Mouse (Mus musculus): ENCODE measurements around the gene Nr3c2. TPM values are rescaled to one million over a fixed set of nuclear protein-coding genes. Genes with fewer than 3 reads are reported as not detected.

Gene Nr3c2
- polyA plus RNA-seq, 1 experiment from 2014 or later = 1.2 TPM

DNA sequence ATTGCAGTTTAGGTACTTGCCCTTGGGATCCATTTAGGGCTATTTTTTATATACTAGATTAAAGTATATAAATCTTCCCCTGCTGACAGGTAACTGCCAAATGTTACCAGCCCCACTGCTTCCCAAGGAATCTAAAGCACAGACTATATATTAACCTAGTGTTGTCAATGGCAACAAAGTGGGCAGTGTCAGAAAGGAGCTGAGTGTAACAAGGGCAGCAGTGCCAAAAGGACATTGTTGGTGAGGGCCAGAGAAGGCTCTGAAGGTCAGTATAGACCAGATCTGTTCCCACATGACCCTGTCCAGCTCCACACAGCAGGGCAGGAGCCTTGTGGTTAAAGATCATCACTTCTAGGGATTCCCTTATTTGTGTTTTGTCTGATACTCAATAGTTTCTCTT, 84.8 kb downstream of the Nr3c2 start:
- no peak for ATAC-seq
- H3K4me1 ChIP-seq = no peaks in the 10 kb centered on the region
- H3K27me3 ChIP-seq (replicated peaks) = no peaks in the 10 kb centered on the region

DNA sequence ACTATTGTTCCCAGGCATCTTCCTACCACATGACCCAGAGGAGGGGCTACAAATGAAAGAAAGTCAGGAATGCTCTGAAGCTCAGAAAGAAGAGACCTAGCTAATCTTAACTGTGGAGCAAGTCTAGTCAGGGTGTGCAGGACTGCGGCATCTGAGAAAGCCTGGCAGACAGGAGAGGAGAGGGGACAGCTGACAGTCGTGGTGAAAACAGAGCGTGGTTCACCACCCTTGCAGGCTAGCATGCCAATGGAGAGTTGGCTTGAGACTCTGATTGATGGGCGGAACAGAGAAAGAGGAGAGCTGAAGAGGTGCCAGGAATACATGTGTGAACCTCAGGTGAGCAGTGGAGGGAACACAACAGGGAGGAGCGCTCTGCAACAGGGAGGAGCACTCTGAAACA, 85.6 kb downstream of the Nr3c2 start:
- Histone ChIP-seq H3K36me3 (no peaks in the 10 kb centered on the region), H3K27me3 (replicated peaks) (no peaks in the 10 kb centered on the region), H3K27ac (no peak overlapping the region), H3K9ac (no peak overlapping the region), H3K4me2 (no peak overlapping the region), H3K4me3 (no peak overlapping the region), H3K9me3 (replicated peaks) (no peaks in the 10 kb centered on the region), H3K4me1 (no peaks in the 10 kb centered on the region)
- ATAC-seq = no peak
- 62% methylated on average over 5 of the region's 5 CpGs for WGBS (ENCODE audit: insufficient replicate concordance)

More for the DNA sequence above, 84.8 kb downstream of the Nr3c2 start:
- Histone ChIP-seq H3K9ac (no peak overlapping the region), H3K9me3 (replicated peaks) (no peaks in the 10 kb centered on the region), H3K36me3 (no peaks in the 10 kb centered on the region), H3K27ac (no peak overlapping the region), H3K4me3 (no peak overlapping the region), H3K4me2 (no peak overlapping the region)

DNA sequence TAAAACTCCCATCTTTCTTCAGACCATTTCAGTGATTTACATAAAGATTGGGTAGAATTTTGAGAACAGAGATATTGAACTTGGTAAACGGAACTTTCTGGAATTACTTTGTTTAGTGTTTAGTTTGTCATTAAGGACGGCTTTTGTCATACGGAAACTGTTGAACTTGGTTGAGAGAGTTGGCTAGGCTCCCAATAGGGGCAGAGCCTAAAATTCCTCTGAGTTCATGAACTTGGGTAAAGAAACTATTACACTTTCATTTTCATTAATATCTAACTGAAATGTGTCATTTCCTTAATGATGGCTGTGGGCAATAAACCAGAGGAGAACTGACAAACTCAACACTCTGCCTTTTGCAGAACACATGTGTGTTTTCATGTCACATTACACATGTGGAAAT, 88.6 kb downstream of the Nr3c2 start:
- Histone ChIP-seq H3K9ac (no peak overlapping the region), H3K27ac (no peak overlapping the region), H3K4me3 (no peak overlapping the region), H3K9me3 (replicated peaks) (no peaks in the 10 kb centered on the region), H3K27me3 (replicated peaks) (no peaks in the 10 kb centered on the region), H3K4me1 (no peaks in the 10 kb centered on the region), H3K36me3 (no peaks in the 10 kb centered on the region), H3K4me2 (no peak overlapping the region)
- no peak for ATAC-seq
- WGBS (ENCODE audit: insufficient replicate concordance) = 70% methylated on average over 3 of the region's 3 CpGs

DNA sequence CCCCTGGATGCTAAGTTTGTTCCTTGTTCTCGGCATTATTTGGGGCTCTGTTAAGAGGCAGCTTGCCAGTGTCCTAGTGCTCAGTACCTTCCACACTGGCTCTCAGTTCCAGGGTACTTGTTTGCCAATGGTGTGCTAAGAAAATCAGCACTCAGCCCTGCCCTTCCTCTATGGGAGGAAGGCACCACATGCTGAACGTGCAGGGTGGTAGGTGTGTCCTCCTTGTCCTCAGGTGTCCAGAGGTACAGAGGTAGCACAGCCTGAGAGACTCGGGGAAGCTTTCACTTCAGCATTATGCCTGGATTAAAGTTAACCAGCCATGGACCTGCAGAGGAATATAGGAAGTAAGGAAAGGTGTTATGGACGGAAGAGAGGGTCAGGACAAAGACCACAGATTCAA, 99.0 kb downstream of the Nr3c2 start:
- Histone ChIP-seq H3K4me3 (no peak overlapping the region), H3K9ac (no peak overlapping the region), H3K4me1 (no peaks in the 10 kb centered on the region), H3K4me2 (no peak overlapping the region), H3K27ac (no peak overlapping the region), H3K36me3 (no peaks in the 10 kb centered on the region), H3K27me3 (replicated peaks) (no peaks in the 10 kb centered on the region), H3K9me3 (replicated peaks) (no peaks in the 10 kb centered on the region)
- ATAC-seq = no peak
- 55% methylated on average over 4 of the region's 4 CpGs for WGBS (ENCODE audit: insufficient replicate concordance)

DNA sequence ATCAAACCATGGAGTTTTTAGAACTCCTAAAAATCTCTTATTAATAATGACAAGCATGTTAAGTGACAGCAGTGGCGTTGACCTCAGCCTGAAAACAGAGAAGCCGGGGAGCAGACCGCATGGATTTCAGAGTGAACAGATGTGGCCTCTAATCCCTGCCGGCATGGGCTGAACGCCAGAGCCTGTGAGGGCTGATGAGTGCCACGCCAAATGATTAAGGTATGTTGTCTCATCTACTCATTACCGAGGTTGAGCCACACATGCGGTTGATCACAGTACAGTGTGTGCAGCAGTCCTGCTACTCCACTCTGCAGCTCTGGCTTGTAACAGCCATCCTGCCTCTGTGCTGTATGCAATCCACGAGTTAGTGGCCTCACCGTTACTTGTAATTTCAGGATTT, 110.2 kb downstream of the Nr3c2 start:
- Histone ChIP-seq H3K27ac (no peak overlapping the region), H3K27me3 (replicated peaks) (no peaks in the 10 kb centered on the region), H3K36me3 (no peaks in the 10 kb centered on the region), H3K9ac (no peak overlapping the region), H3K4me3 (no peak overlapping the region), H3K4me1 (no peaks in the 10 kb centered on the region), H3K9me3 (replicated peaks) (no peaks in the 10 kb centered on the region), H3K4me2 (no peak overlapping the region)
- no peak for ATAC-seq
- WGBS (ENCODE audit: insufficient replicate concordance) = 69% methylated on average over 10 of the region's 10 CpGs

DNA sequence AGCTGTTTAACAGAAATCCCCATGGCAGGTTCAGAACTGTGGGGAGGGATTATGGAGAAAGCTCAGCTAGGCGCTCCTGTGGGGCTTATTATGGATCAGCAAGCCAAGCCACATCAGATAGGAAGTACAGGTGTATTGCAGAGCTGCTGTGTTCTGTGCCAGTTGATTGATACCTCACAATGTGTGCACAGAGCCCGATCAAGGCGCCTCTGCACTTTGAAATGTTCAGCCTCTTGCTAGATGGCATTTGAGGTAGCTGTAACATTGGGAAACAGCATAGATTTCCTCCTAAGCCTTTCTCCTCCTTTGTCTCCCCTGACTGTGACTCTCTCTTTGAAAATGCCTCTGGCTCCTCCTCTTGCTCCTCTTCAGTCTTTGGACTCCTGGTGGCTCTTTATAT, 112.7 kb downstream of the Nr3c2 start:
- H3K4me3 ChIP-seq = no peak overlapping the region
- H3K9ac ChIP-seq = no peak overlapping the region
- no peak overlapping the region for H3K27ac ChIP-seq
- ATAC-seq = no peak
- no peak overlapping the region for H3K4me2 ChIP-seq
- H3K4me1 ChIP-seq = no peaks in the 10 kb centered on the region
- no peaks in the 10 kb centered on the region for H3K36me3 ChIP-seq
- H3K9me3 ChIP-seq (replicated peaks) = no peaks in the 10 kb centered on the region
- 64% methylated on average over 3 of the region's 3 CpGs for WGBS (ENCODE audit: insufficient replicate concordance)
- H3K27me3 ChIP-seq (replicated peaks) = no peaks in the 10 kb centered on the region

DNA sequence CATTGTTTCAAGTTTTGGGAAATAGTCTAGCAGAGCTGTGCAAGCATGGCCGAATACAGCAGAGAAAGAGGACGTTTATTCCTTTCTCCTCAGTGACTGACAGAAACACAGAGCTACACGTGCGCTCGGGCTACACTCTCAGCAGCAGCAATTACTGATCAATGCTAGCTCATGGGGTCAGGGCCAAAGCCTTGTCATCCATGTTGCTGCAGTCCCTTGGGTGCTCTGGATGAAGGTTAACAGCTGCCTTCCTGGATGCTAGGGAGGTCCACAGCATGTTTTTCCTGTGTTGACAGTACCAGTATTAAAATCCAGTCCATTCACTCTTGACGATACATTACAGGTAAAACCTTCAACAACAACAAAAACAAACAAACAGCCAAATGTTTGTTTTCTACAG, 113.4 kb downstream of the Nr3c2 start:
- H3K9me3 ChIP-seq (replicated peaks) = no peaks in the 10 kb centered on the region
- no peaks in the 10 kb centered on the region for H3K36me3 ChIP-seq
- 70% methylated on average over 6 of the region's 6 CpGs for WGBS (ENCODE audit: insufficient replicate concordance)
- H3K9ac ChIP-seq = no peak overlapping the region
- no peak for ATAC-seq
- H3K4me1 ChIP-seq = no peaks in the 10 kb centered on the region
- H3K27ac ChIP-seq = no peak overlapping the region
- H3K27me3 ChIP-seq (replicated peaks) = no peaks in the 10 kb centered on the region
- no peak overlapping the region for H3K4me3 ChIP-seq
- H3K4me2 ChIP-seq = no peak overlapping the region

DNA sequence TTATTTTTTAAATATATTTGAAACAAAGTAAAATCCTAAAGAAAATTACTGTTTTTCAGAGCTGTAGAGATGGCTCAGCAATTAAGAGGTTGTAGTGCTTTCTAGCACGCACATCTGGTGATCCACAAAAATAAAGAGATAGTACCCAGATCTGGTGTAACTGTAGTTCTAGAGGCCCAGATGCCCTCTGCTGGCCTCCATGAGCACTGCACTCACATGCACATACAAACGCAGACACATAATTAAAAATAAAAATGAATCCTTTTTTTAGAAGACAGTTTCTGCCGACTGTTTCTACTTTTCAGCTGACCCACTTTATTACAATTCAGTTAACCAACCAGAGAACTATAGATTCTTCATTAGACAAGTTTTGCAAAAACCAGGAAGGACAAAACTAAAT, 117.5 kb downstream of the Nr3c2 start:
- H3K4me2 ChIP-seq = no peak overlapping the region
- no peaks in the 10 kb centered on the region for H3K36me3 ChIP-seq
- no peak for ATAC-seq
- H3K27ac ChIP-seq = no peak overlapping the region
- no peaks in the 10 kb centered on the region for H3K4me1 ChIP-seq
- H3K9ac ChIP-seq = no peak overlapping the region
- 77% methylated on average over 3 of the region's 3 CpGs for WGBS (ENCODE audit: insufficient replicate concordance)
- no peak overlapping the region for H3K4me3 ChIP-seq
- H3K9me3 ChIP-seq (replicated peaks) = no peaks in the 10 kb centered on the region
- no peaks in the 10 kb centered on the region for H3K27me3 ChIP-seq (replicated peaks)

DNA sequence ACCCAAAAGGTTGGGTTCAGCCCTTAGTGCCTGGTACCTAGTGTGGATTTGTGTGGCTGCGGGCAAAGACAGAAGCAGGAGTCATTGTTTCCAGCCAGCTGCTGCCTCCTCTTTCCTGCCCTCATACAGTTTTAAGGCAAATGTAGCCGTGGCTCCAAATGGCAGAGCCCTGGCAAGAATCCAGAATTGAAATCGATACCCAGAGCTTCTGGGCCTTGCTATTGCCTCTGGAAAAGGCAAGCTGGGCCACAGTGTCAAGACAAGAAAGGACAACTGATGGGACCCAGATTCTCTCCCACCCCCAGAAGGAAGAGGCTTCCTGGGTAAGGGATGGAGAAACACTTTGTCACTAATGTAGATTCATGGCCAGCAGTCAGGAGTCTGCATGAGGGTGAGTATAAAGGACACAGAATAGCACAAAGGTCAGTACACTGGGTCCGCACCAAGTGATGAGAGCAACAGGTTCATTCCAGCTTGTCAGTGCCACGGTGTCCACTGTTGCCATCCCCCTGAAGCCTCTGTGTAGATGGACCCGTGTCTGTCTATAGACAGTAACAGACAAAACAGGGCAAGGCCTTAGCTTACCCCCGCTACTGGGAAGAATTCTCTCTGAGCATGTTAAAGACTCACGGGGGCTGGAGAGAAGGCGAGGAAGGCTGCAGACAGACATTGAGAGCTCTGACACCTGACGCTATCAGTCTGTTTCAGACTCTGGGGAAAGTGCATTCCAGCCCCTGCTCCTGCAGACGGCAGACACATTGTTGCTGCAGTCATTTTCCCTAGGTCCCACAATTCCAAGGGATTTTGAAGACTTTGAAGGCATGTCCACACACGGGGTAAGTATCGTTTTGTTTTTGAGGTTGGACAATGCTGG, 124.8 kb downstream of the Nr3c2 start:
- no peak overlapping the region for H3K27ac ChIP-seq
- H3K36me3 ChIP-seq = no peaks in the 10 kb centered on the region
- H3K27me3 ChIP-seq (replicated peaks) = no peaks in the 10 kb centered on the region
- ATAC-seq = no peak
- no peaks in the 10 kb centered on the region for H3K4me1 ChIP-seq
- no peak overlapping the region for H3K4me3 ChIP-seq
- no peak overlapping the region for H3K9ac ChIP-seq
- 68% methylated on average over 13 of the region's 13 CpGs for WGBS (ENCODE audit: insufficient replicate concordance)
- H3K9me3 ChIP-seq (replicated peaks) = no peaks in the 10 kb centered on the region
- H3K4me2 ChIP-seq = no peak overlapping the region

DNA sequence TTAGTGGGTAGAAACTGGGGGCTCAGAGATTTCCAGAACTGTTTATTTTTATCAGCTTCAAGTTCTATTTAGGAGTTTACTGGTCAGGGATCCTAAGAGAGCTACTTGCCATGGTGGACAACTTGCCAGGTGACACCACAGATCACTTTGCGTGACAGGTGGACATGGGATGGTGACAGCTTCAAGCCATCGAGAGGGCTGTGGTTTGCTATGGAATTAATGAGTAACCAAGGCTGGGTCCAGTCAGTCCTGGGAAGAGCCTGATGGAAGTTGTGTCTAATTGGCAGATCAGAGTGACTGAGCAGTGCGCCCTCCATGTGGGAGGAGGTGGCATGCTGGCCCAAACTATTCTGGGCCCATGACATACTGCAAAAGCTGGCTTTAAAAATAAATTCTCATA, 132.0 kb downstream of the Nr3c2 start:
- no peaks in the 10 kb centered on the region for H3K9me3 ChIP-seq (replicated peaks)
- no peak overlapping the region for H3K9ac ChIP-seq
- no peaks in the 10 kb centered on the region for H3K4me1 ChIP-seq
- no peak for ATAC-seq
- H3K36me3 ChIP-seq = no peaks in the 10 kb centered on the region
- H3K27me3 ChIP-seq (replicated peaks) = no peaks in the 10 kb centered on the region
- 63% methylated on average over 3 of the region's 3 CpGs for WGBS (ENCODE audit: insufficient replicate concordance)
- no peak overlapping the region for H3K4me2 ChIP-seq
- H3K27ac ChIP-seq = no peak overlapping the region
- no peak overlapping the region for H3K4me3 ChIP-seq

DNA sequence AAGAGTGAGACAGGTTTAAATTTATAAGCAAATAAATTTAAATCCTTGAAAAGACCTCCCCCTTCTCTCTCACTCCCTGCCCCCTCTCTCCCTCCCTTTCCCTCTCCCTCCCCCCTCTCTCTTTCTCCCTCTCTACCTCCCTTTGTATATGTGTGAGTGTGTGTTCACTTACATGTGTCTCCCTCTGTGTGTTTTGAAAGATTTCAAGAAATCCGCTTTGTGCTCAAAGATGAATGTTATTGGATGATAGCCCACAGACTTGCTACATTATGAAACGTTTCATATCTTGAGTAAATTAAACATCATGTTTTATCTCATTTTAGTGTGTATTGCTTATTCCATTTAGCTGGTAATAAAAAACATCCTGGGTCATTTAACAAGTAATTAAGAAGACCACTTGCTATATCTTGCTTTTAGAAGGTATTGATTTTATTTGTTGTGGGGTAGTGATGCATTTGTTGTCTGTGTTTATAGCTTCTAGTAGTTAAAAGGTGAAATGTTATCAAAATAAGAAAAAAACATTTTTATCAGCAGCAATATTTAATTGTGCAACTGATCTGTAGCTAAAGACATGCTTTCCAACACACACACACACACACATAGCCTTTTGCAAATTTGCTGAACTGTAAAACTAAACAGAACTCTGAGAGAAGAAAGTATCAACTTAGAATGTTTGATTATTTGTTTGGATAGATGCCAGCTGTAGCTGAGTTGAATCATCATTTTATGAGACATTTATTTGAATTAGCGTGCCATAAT, 134.6 kb downstream of the Nr3c2 start:
- Histone ChIP-seq H3K36me3 (no peaks in the 10 kb centered on the region), H3K9ac (no peak overlapping the region), H3K27me3 (replicated peaks) (no peaks in the 10 kb centered on the region), H3K9me3 (replicated peaks) (no peaks in the 10 kb centered on the region), H3K4me1 (no peaks in the 10 kb centered on the region), H3K4me3 (no peak overlapping the region), H3K4me2 (no peak overlapping the region), H3K27ac (no peak overlapping the region)
- no peak for ATAC-seq
- WGBS (ENCODE audit: insufficient replicate concordance) = 66% methylated on average over 3 of the region's 3 CpGs

DNA sequence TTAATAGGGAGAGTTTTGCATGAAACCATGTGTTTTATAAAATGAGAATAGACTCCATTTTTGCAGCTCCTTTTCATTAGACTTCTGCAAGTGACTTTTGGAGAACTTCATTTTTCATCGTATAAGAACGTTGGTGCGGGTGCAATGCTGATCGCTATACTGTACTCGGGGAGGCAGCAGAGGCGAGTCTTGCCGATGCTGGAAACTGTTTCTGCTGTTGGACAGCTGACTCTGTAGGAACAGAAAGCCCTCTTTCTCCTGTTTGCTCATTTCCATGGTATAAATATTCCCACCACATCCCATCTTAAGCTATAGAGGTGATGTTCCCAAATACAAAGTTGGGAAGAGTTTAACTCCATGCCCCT, 135.2 kb downstream of the Nr3c2 start:
- no peak overlapping the region for H3K4me2 ChIP-seq
- H3K27me3 ChIP-seq (replicated peaks) = no peaks in the 10 kb centered on the region
- no peaks in the 10 kb centered on the region for H3K4me1 ChIP-seq
- H3K9me3 ChIP-seq (replicated peaks) = no peaks in the 10 kb centered on the region
- no peak overlapping the region for H3K4me3 ChIP-seq
- ATAC-seq = no peak
- H3K27ac ChIP-seq = no peak overlapping the region
- WGBS (ENCODE audit: insufficient replicate concordance) = 91% methylated on average over 7 of the region's 7 CpGs
- no peak overlapping the region for H3K9ac ChIP-seq
- no peaks in the 10 kb centered on the region for H3K36me3 ChIP-seq
